Mouse (Mus musculus) MEL-GATA-1-ER (cell line): ENCODE results near the gene Tdp2.

Source experiments
- DNase-seq: peaks from one replicate; pipeline ENCODE4 v3.0.0-alpha.2; 2012; ENCODE audit warnings: low read depth; ENCODE audit errors: extremely low read depth

The Tdp2 gene

GRCm38 (mm10) chr13:24880208-24880607 is 48.7 kb downstream of the Tdp2 start:
- DNase-seq = no peak

- DNase-seq = no peak
Measured at GRCm38 (mm10) chr13:24880704-24881103, 49.2 kb downstream of the Tdp2 start.

GRCm38 (mm10) chr13:24882411-24882810 is 50.9 kb downstream of the Tdp2 start:
- DNase-seq = no peak

- no peak for DNase-seq
Measured at GRCm38 (mm10) chr13:24889554-24889953, 58.1 kb downstream of the Tdp2 start.
